Mouse (Mus musculus): ENCODE measurements around the gene Coro7. TPM values are rescaled to one million over a fixed set of nuclear protein-coding genes. Genes with fewer than 3 reads are reported as not detected.

The Coro7 gene
- polyA plus RNA-seq, 1 experiment from 2014 or later, result 12.2 TPM

DNA sequence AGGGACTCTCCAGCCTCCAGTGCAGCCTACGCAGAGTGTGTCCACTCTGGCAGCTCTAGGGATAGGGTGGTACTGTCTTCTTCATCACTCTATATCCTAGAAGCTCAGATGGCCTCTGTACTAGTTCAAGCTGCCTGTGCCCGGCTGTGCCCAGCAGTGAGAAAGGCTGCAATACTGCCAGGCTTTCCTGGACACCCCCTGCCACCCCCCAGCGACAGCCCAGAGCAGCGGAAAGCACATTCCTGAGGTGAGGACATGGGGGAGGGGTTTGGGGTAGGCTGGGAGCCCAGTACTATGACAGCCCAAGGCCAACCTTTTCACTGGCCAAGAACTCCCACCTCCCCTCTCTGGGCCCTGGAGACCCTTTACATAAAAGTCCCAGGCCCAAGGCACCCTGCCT, 43.8 kb downstream of the Coro7 start:
- no peak overlapping the region for H3K4me3 ChIP-seq (ENCODE audit: low read depth, low read length)
- no peaks in the 10 kb centered on the region for H3K4me1 ChIP-seq (ENCODE audit: control insufficient read depth, insufficient read depth, low read length)
- WGBS, result 68% methylated on average over 4 of the region's 4 CpGs
- 0 out of 2 replicates have a peak overlapping the region, but pooled peaks have one; percentile 9 for H3K9ac ChIP-seq (replicated peaks; ENCODE audit: low read length)
- H3K27me3 ChIP-seq (ENCODE audit: control insufficient read depth, insufficient read depth, low read length), result no peaks in the 10 kb centered on the region
- H3K4me2 ChIP-seq (ENCODE audit: low read depth, low read length), result no peak overlapping the region
- ATAC-seq (replicated peaks; ENCODE audit: insufficient number of reproducible peaks, low FRiP score, low TSS enrichment, low read depth), result no peak
- no peak overlapping the region for H3K27ac ChIP-seq (replicated peaks; ENCODE audit: low read depth, low read length)
- no peaks in the 10 kb centered on the region for H3K9me3 ChIP-seq (replicated peaks; ENCODE audit: control insufficient read depth, low read length)
- H3K36me3 ChIP-seq (replicated peaks; ENCODE audit: control insufficient read depth, insufficient read depth, low read depth, low read length), result no peaks in the 10 kb centered on the region
- no peak for DNase-seq (ENCODE audit: low spot score)

- no peak overlapping the region for H3K9ac ChIP-seq (replicated peaks; ENCODE audit: low read length)
- no peak overlapping the region for H3K4me2 ChIP-seq (ENCODE audit: low read depth, low read length)
- H3K9me3 ChIP-seq (replicated peaks; ENCODE audit: control insufficient read depth, low read length), result no peaks in the 10 kb centered on the region
- no peaks in the 10 kb centered on the region for H3K36me3 ChIP-seq (replicated peaks; ENCODE audit: control insufficient read depth, insufficient read depth, low read depth, low read length)
- DNase-seq (ENCODE audit: low spot score), result no peak
- no peak overlapping the region for H3K4me3 ChIP-seq (ENCODE audit: low read depth, low read length)
- no peak overlapping the region for H3K27ac ChIP-seq (replicated peaks; ENCODE audit: low read depth, low read length)
- no peak for ATAC-seq (replicated peaks; ENCODE audit: insufficient number of reproducible peaks, low FRiP score, low TSS enrichment, low read depth)
- no peaks in the 10 kb centered on the region for H3K4me1 ChIP-seq (ENCODE audit: control insufficient read depth, insufficient read depth, low read length)
- 93% methylated on average over 9 of the region's 9 CpGs for WGBS
- no peaks in the 10 kb centered on the region for H3K27me3 ChIP-seq (ENCODE audit: control insufficient read depth, insufficient read depth, low read length)
Observed at GRCm38 (mm10) chr16:4634681-4635080, 44.9 kb downstream of the Coro7 start.

- no peaks in the 10 kb centered on the region for H3K4me1 ChIP-seq (ENCODE audit: control insufficient read depth, insufficient read depth, low read length)
- H3K27ac ChIP-seq (replicated peaks; ENCODE audit: low read depth, low read length), result no peak overlapping the region
- H3K9me3 ChIP-seq (replicated peaks; ENCODE audit: control insufficient read depth, low read length), result no peaks in the 10 kb centered on the region
- ATAC-seq (replicated peaks; ENCODE audit: insufficient number of reproducible peaks, low FRiP score, low TSS enrichment, low read depth), result no peak
- WGBS, result 85% methylated on average over 3 of the region's 3 CpGs
- H3K4me2 ChIP-seq (ENCODE audit: low read depth, low read length), result no peak overlapping the region
- H3K9ac ChIP-seq (replicated peaks; ENCODE audit: low read length), result no peak overlapping the region
- no peak for DNase-seq (ENCODE audit: low spot score)
- H3K4me3 ChIP-seq (ENCODE audit: low read depth, low read length), result no peak overlapping the region
- H3K36me3 ChIP-seq (replicated peaks; ENCODE audit: control insufficient read depth, insufficient read depth, low read depth, low read length), result no peaks in the 10 kb centered on the region
- H3K27me3 ChIP-seq (ENCODE audit: control insufficient read depth, insufficient read depth, low read length), result no peaks in the 10 kb centered on the region
Observed at GRCm38 (mm10) chr16:4633661-4634060, 45.9 kb downstream of the Coro7 start.

- no peaks in the 10 kb centered on the region for H3K27me3 ChIP-seq (ENCODE audit: control insufficient read depth, insufficient read depth, low read length)
- H3K4me3 ChIP-seq (ENCODE audit: low read depth, low read length), result no peak overlapping the region
- 44% methylated on average over 7 of the region's 7 CpGs for WGBS
- H3K4me1 ChIP-seq (ENCODE audit: control insufficient read depth, insufficient read depth, low read length), result no peaks in the 10 kb centered on the region
- H3K4me2 ChIP-seq (ENCODE audit: low read depth, low read length), result no peak overlapping the region
- ATAC-seq (replicated peaks; ENCODE audit: insufficient number of reproducible peaks, low FRiP score, low TSS enrichment, low read depth) (peak; percentile 24; the same call in 1 of the 2 replicates), DNase-seq (ENCODE audit: low spot score) (peak; percentile 77)
- no peak overlapping the region for H3K9ac ChIP-seq (replicated peaks; ENCODE audit: low read length)
- no peaks in the 10 kb centered on the region; the same call in 1 of the 2 replicates for H3K36me3 ChIP-seq (replicated peaks; ENCODE audit: control insufficient read depth, insufficient read depth, low read depth, low read length)
- no peak overlapping the region for H3K27ac ChIP-seq (replicated peaks; ENCODE audit: low read depth, low read length)
- no peaks in the 10 kb centered on the region for H3K9me3 ChIP-seq (replicated peaks; ENCODE audit: control insufficient read depth, low read length)
Observed at GRCm38 (mm10) chr16:4632050-4632449, 47.5 kb downstream of the Coro7 start.

- no peak overlapping the region for H3K9ac ChIP-seq (replicated peaks; ENCODE audit: low read length)
- H3K4me3 ChIP-seq (ENCODE audit: low read depth, low read length), result no peak overlapping the region
- DNase-seq (ENCODE audit: low spot score), result peak; percentile 88
- no peaks in the 10 kb centered on the region for H3K9me3 ChIP-seq (replicated peaks; ENCODE audit: control insufficient read depth, low read length)
- H3K4me1 ChIP-seq (ENCODE audit: control insufficient read depth, insufficient read depth, low read length), result no peaks in the 10 kb centered on the region
- 24% methylated on average over 6 of the region's 6 CpGs for WGBS
- no peaks in the 10 kb centered on the region for H3K27me3 ChIP-seq (ENCODE audit: control insufficient read depth, insufficient read depth, low read length)
- no peak overlapping the region for H3K4me2 ChIP-seq (ENCODE audit: low read depth, low read length)
- no peaks in the 10 kb centered on the region; the same call in 1 of the 2 replicates for H3K36me3 ChIP-seq (replicated peaks; ENCODE audit: control insufficient read depth, insufficient read depth, low read depth, low read length)
- peak; percentile 36; the same call in 1 of the 2 replicates for ATAC-seq (replicated peaks; ENCODE audit: insufficient number of reproducible peaks, low FRiP score, low TSS enrichment, low read depth)
- H3K27ac ChIP-seq (replicated peaks; ENCODE audit: low read depth, low read length), result no peak overlapping the region
Observed at GRCm38 (mm10) chr16:4629950-4630349, 49.6 kb downstream of the Coro7 start.

DNA sequence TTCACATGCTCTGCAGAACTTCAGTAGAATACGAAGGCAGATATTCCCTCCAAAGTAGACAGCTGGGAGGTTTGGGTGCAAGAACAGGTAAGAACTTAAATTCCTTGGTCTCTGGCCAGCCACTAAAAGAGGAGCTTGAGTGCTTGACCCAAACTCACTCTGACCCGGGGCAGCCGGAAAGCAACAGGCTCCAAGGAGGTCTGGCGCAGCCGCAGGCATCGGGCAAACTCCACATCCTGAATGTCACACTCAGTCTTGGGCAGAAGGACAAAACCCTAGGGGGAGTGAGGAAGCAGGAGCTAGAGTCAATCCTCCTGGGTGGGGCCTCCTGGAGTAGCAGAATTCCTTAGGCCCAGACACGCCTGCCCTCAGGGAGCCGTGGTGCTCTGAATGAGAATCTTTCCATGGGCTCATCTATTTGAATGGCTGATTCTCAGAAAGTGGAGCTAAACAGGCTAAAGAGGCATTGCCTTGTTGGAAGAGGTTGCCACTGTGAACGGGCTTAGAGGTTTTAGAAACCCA, 50.6 kb downstream of the Coro7 start:
- H3K4me3 ChIP-seq (ENCODE audit: low read depth, low read length), result no peak overlapping the region
- no peaks in the 10 kb centered on the region for H3K4me1 ChIP-seq (ENCODE audit: control insufficient read depth, insufficient read depth, low read length)
- DNase-seq (ENCODE audit: low spot score), result no peak
- 89% methylated on average over 9 of the region's 9 CpGs for WGBS
- H3K27me3 ChIP-seq (ENCODE audit: control insufficient read depth, insufficient read depth, low read length), result no peaks in the 10 kb centered on the region
- no peak overlapping the region for H3K9ac ChIP-seq (replicated peaks; ENCODE audit: low read length)
- no peak overlapping the region for H3K27ac ChIP-seq (replicated peaks; ENCODE audit: low read depth, low read length)
- no peak overlapping the region for H3K4me2 ChIP-seq (ENCODE audit: low read depth, low read length)
- no peak for ATAC-seq (replicated peaks; ENCODE audit: insufficient number of reproducible peaks, low FRiP score, low TSS enrichment, low read depth)
- no peaks in the 10 kb centered on the region; the same call in 1 of the 2 replicates for H3K36me3 ChIP-seq (replicated peaks; ENCODE audit: control insufficient read depth, insufficient read depth, low read depth, low read length)
- H3K9me3 ChIP-seq (replicated peaks; ENCODE audit: control insufficient read depth, low read length), result no peaks in the 10 kb centered on the region

GRCm38 (mm10) chr16:4627105-4627504, 52.5 kb downstream of the Coro7 start:
- Histone ChIP-seq H3K27ac (replicated peaks; ENCODE audit: low read depth, low read length) (no peak overlapping the region), H3K4me1 (ENCODE audit: control insufficient read depth, insufficient read depth, low read length) (no peaks in the 10 kb centered on the region), H3K9ac (replicated peaks; ENCODE audit: low read length) (no peak overlapping the region), H3K9me3 (replicated peaks; ENCODE audit: control insufficient read depth, low read length) (no peaks in the 10 kb centered on the region), H3K36me3 (replicated peaks; ENCODE audit: control insufficient read depth, insufficient read depth, low read depth, low read length) (no peaks in the 10 kb centered on the region; the same call in 1 of the 2 replicates), H3K27me3 (ENCODE audit: control insufficient read depth, insufficient read depth, low read length) (no peaks in the 10 kb centered on the region), H3K4me2 (ENCODE audit: low read depth, low read length) (no peak overlapping the region), H3K4me3 (ENCODE audit: low read depth, low read length) (no peak overlapping the region)
- WGBS, result 87% methylated on average over 6 of the region's 6 CpGs
- DNase-seq (ENCODE audit: low spot score) (no peak), ATAC-seq (replicated peaks; ENCODE audit: insufficient number of reproducible peaks, low FRiP score, low TSS enrichment, low read depth) (no peak)

- H3K9ac ChIP-seq (replicated peaks; ENCODE audit: low read length), result peak within 1 kb of the TSS; percentile 87
- no peaks in the 10 kb centered on the region for H3K27me3 ChIP-seq (ENCODE audit: control insufficient read depth, insufficient read depth, low read length)
- under 1% methylated on average over 55 of the region's 56 CpGs for WGBS
- peak; percentile 79 for ATAC-seq (replicated peaks; ENCODE audit: insufficient number of reproducible peaks, low FRiP score, low TSS enrichment, low read depth)
- H3K36me3 ChIP-seq (replicated peaks; ENCODE audit: control insufficient read depth, insufficient read depth, low read depth, low read length), result no peaks in the 10 kb centered on the region; the same call in 1 of the 2 replicates
- H3K4me3 ChIP-seq (ENCODE audit: low read depth, low read length), result peak within 1 kb of the TSS; percentile 72
- peak; percentile 95 for DNase-seq (ENCODE audit: low spot score)
- no peaks in the 10 kb centered on the region for H3K4me1 ChIP-seq (ENCODE audit: control insufficient read depth, insufficient read depth, low read length)
- H3K4me2 ChIP-seq (ENCODE audit: low read depth, low read length), result peak within 1 kb of the TSS; percentile 75
- peak within 1 kb of the TSS; percentile 47; the same call in 1 of the 2 replicates for H3K27ac ChIP-seq (replicated peaks; ENCODE audit: low read depth, low read length)
- H3K9me3 ChIP-seq (replicated peaks; ENCODE audit: control insufficient read depth, low read length), result no peaks in the 10 kb centered on the region
Observed at GRCm38 (mm10) chr16:4624481-4625110, 55.0 kb downstream of the Coro7 start, which contains the start of gene Pam16. Gene Pam16 (minus strand): TSS chr16:4624988.

Data from embryonic facial prominence, embryonic 11.5 days (tissue).